ENCODE assay signal across 30 mouse cellular contexts in genomic region chr9:123115566-123115965, GRCm38 (mm10). TPM values are rescaled to one million over a fixed set of nuclear protein-coding genes. Genes with fewer than 3 reads are reported as not detected.
DNase-seq lines count a peak whose midpoint lies in the region; ATAC-seq and TF ChIP-seq lines count a peak whose summit lies in the region.
"Had no signal": no experiment of that assay in that cellular context is flagged by ENCODE, and none has a peak within 500 bp of the region (broad histone marks: within the 10 kb centered on the region; RNA-seq: fewer than 3 reads in every experiment).

No protein-coding gene starts in this region.

- TF ChIP-seq POLR2A in liver, adult 2 months (IDR thresholded peaks at IDR 0.05; ENCODE audit: extremely low read depth, insufficient read depth, low read length) = no peak

- H3K4me2 ChIP-seq in forebrain, embryonic 13.5 days = no peak overlapping the region
- H3K4me2 ChIP-seq in forebrain, embryonic 14.5 days (ENCODE audit: low read length) = no peak overlapping the region
- H3K4me2 ChIP-seq: embryonic facial prominence, embryonic 13.5 days; forebrain, embryonic 12.5 days; heart, embryonic 13.5 days; hindbrain, embryonic 14.5 days had no signal

- TF ChIP-seq CTCF in liver, adult 2 months (IDR thresholded peaks at IDR 0.05; ENCODE audit: low read depth, low read length) = no peak

- no peaks in the 10 kb centered on the region for H3K9me3 ChIP-seq in forebrain, embryonic 13.5 days (replicated peaks)
- no peaks in the 10 kb centered on the region for H3K9me3 ChIP-seq in forebrain, embryonic 14.5 days (replicated peaks; ENCODE audit: control insufficient read depth, low read length)
- H3K9me3 ChIP-seq: embryonic facial prominence, embryonic 10.5 days; embryonic facial prominence, embryonic 13.5 days; forebrain, embryonic 12.5 days; heart, embryonic 13.5 days had no signal

- H3K27ac ChIP-seq in forebrain, embryonic 13.5 days = no peak overlapping the region
- H3K27ac ChIP-seq in forebrain, embryonic 14.5 days (ENCODE audit: low read depth, low read length) = no peak overlapping the region
- no peak overlapping the region for H3K27ac ChIP-seq in liver, adult 2 months (replicated peaks; ENCODE audit: insufficient read depth, low read depth, low read length)
- H3K27ac ChIP-seq: embryonic facial prominence, embryonic 10.5 days; embryonic facial prominence, embryonic 13.5 days; forebrain, embryonic 12.5 days; gastrocnemius, adult 2 months; heart, embryonic 13.5 days; hindbrain, embryonic 14.5 days; hindbrain, postnatal 0 days had no signal

- H3K79me2 ChIP-seq in liver, adult 2 months (ENCODE audit: control insufficient read depth, insufficient read depth, low read length) = peaks cover 11% of the 10 kb centered on the region; the same call in 1 of the 2 replicates

- H3K36me3 ChIP-seq in forebrain, embryonic 13.5 days (ENCODE audit: poor library complexity, severe bottlenecking) = peaks cover 27% of the 10 kb centered on the region
- peaks cover 26% of the 10 kb centered on the region for H3K36me3 ChIP-seq in forebrain, embryonic 14.5 days (ENCODE audit: control insufficient read depth, insufficient read depth, low read length)
- H3K36me3 ChIP-seq in liver, adult 2 months (ENCODE audit: control insufficient read depth, insufficient read depth, low read length) = peaks cover 12% of the 10 kb centered on the region

- H3K4me3 ChIP-seq in forebrain, embryonic 13.5 days = no peak overlapping the region
- no peak overlapping the region for H3K4me3 ChIP-seq in forebrain, embryonic 14.5 days (ENCODE audit: low read depth, low read length)
- no peak overlapping the region for H3K4me3 ChIP-seq in liver, adult 2 months (ENCODE audit: insufficient read depth, low read depth, low read length)
- H3K4me3 ChIP-seq: embryonic facial prominence, embryonic 10.5 days; embryonic facial prominence, embryonic 13.5 days; erythroblast, embryonic 14.5 days; forebrain, embryonic 12.5 days; gastrocnemius, adult 2 months; heart, embryonic 13.5 days had no signal

- ATAC-seq in forebrain, embryonic 13.5 days = no peak
- ATAC-seq in forebrain, embryonic 14.5 days = no peak
- ATAC-seq: activated CD4-positive, CD25-positive, alpha-beta regulatory T cell, adult 4 months; forebrain, postnatal 0 days; hindbrain, postnatal 0 days had no signal

- H3K9ac ChIP-seq in forebrain, embryonic 13.5 days = 0 out of 2 replicates have a peak overlapping the region, but pooled peaks have one; percentile 37
- H3K9ac ChIP-seq in forebrain, embryonic 14.5 days (ENCODE audit: low read length) = no peak overlapping the region
- no peak overlapping the region for H3K9ac ChIP-seq in liver, adult 2 months (ENCODE audit: low read depth, low read length)
- H3K9ac ChIP-seq: embryonic facial prominence, embryonic 13.5 days; forebrain, embryonic 12.5 days; forebrain, postnatal 0 days; heart, embryonic 13.5 days; hindbrain, embryonic 14.5 days had no signal

- no peak for DNase-seq in forebrain, embryonic 14.5 days (ENCODE audit: low spot score)
- peak; percentile 8 for DNase-seq in kidney, adult 9 months
- no peak for DNase-seq in kidney, postnatal 10 days
- DNase-seq in liver, adult 2 months (ENCODE audit: extremely low read depth, low read depth, low spot score) = peak; percentile 75
- no peak for DNase-seq in liver
- peak; percentile 68 for DNase-seq in adipocyte (ENCODE audit: low spot score)
- DNase-seq in adrenal gland, postnatal 36 days = no peak
- DNase-seq: adrenal gland, postnatal 10 days; cerebellum, adult 11 months; cerebellum, adult 8-10 months; cerebellum, postnatal 10 days; cerebellum, postnatal 36 days; embryo, embryonic 11 days; forebrain, postnatal 0 days; gastrocnemius, adult 2 months; gastrocnemius, postnatal 14 days; heart, adult 18-20 months; heart, postnatal 14 days; heart, postnatal 4 days had no signal

- 94% methylated on average over 1 of the region's 1 CpGs for WGBS in forebrain, embryonic 13.5 days
- 89% methylated on average over 1 of the region's 1 CpGs for WGBS in forebrain, embryonic 14.5 days
- WGBS in liver, adult 2 months = 67% methylated on average over 1 of the region's 1 CpGs

- H3K4me1 ChIP-seq in forebrain, embryonic 13.5 days = peaks cover 23% of the 10 kb centered on the region
- H3K4me1 ChIP-seq in forebrain, embryonic 14.5 days (ENCODE audit: control insufficient read depth, insufficient read depth, low read length) = peaks cover 13% of the 10 kb centered on the region
- H3K4me1 ChIP-seq in liver, adult 2 months (ENCODE audit: control insufficient read depth, insufficient read depth, low read length) = peaks cover 10% of the 10 kb centered on the region

- no peaks in the 10 kb centered on the region for H3K27me3 ChIP-seq in forebrain, embryonic 13.5 days
- H3K27me3 ChIP-seq in forebrain, embryonic 14.5 days (replicated peaks; ENCODE audit: control insufficient read depth, insufficient read depth, low read length) = no peaks in the 10 kb centered on the region
- H3K27me3 ChIP-seq in liver, adult 2 months (ENCODE audit: control insufficient read depth, insufficient read depth, low read length) = no peaks in the 10 kb centered on the region
- H3K27me3 ChIP-seq: embryonic facial prominence, embryonic 13.5 days; forebrain, embryonic 12.5 days; heart, embryonic 13.5 days had no signal

RNA-seq across cellular contexts. Expression of gene Exosc7, which starts 2.6 kb away (rescaled TPM):
- 110 and 118 TPM in 2 replicates for polyA plus RNA-seq in forebrain, embryonic 13.5 days (2015; fragmentation: Nextera tagmentation; extraction: Ambion mirVana)
- polyA plus RNA-seq in forebrain, embryonic 14.5 days (2014; fragmentation: Nextera tagmentation; extraction: Ambion mirVana) = 103 and 108 TPM in 2 replicates
- 37.7 and 44.4 TPM in 2 replicates for total RNA-seq in liver, adult 2 months (2014; rRNA removed)
- 23.2 and 25.3 TPM in 2 replicates for polyA plus RNA-seq in liver, adult 2 months (2012; rRNA removed)
- 10 to 100 TPM; 33.2 to 41.3 TPM for total RNA-seq in adrenal gland, postnatal 36 days (2021)

RNA-seq across cellular contexts. Expression of gene Zdhhc3, which starts 2.6 kb away (rescaled TPM):
- polyA plus RNA-seq in forebrain, embryonic 13.5 days (2015; fragmentation: Nextera tagmentation; extraction: Ambion mirVana) = 66.8 and 80.7 TPM in 2 replicates
- 50.7 and 51.2 TPM in 2 replicates for polyA plus RNA-seq in forebrain, embryonic 14.5 days (2014; fragmentation: Nextera tagmentation; extraction: Ambion mirVana)
- 12.6 and 14.5 TPM in 2 replicates for total RNA-seq in liver, adult 2 months (2014; rRNA removed)
- polyA plus RNA-seq in liver, adult 2 months (2012; rRNA removed) = 45.1 and 55.7 TPM in 2 replicates
- total RNA-seq in adrenal gland, postnatal 36 days (2021) = 10 to 100 TPM; 64.2 to 80.4 TPM

RNA-seq across cellular contexts. Expression of gene Clec3b, which starts 35.2 kb away (rescaled TPM):
- 0.17 TPM in 1 of 2 replicates, not detected in the other for polyA plus RNA-seq in forebrain, embryonic 13.5 days (2015; fragmentation: Nextera tagmentation; extraction: Ambion mirVana)
- polyA plus RNA-seq in forebrain, embryonic 14.5 days (2014; fragmentation: Nextera tagmentation; extraction: Ambion mirVana) = 0.36 TPM in 1 of 2 replicates, not detected in the other
- total RNA-seq in liver, adult 2 months (2014; rRNA removed) = 0.65 and 1.0 TPM in 2 replicates
- polyA plus RNA-seq in liver, adult 2 months (2012; rRNA removed) = 0.29 and 0.73 TPM in 2 replicates
- total RNA-seq in adrenal gland, postnatal 36 days (2021) = 10 to 100 TPM; 30.4 to 58.6 TPM
- total RNA-seq: ES-E14 had no signal
- polyA plus RNA-seq: activated CD4-positive, CD25-positive, alpha-beta regulatory T cell, adult 4 months; embryonic facial prominence, embryonic 10.5 days; erythroblast, embryonic 14.5 days; hindbrain, embryonic 11.5 days had no signal

Comparison
In these comparisons a context has a peak if more than half of its experiments do, and no peak if none do; other contexts are left out.
1. DNase-seq: peak in kidney, adult 9 months (single experiment), liver, adult 2 months (single experiment) and adipocyte (single experiment); none in forebrain, embryonic 14.5 days (single experiment), kidney, postnatal 10 days (single experiment), liver (single experiment) and adrenal gland, postnatal 36 days (0 of 2).